Mouse (Mus musculus) right cerebral cortex, postnatal 4 days (tissue): ENCODE measurements around the gene Wnk1.

Source experiments
- DNase-seq: peaks from one replicate; pipeline ENCODE4 v3.0.0-alpha.2; 2022

Wnk1 gene

GRCm38 (mm10) chr6:119902204-119903080 is 136.0 kb downstream of the Wnk1 start, which contains the start of gene Rad52:
Gene Rad52 (plus strand): TSS chr6:119902698.
- DNase-seq = peak; percentile 76

- no peak for DNase-seq
Measured at GRCm38 (mm10) chr6:119892711-119893110, 145.8 kb downstream of the Wnk1 start.

- no peak for DNase-seq
Measured at GRCm38 (mm10) chr6:119883151-119883550, 155.3 kb downstream of the Wnk1 start.
